Mouse (Mus musculus) kidney, adult 2 months (tissue): ENCODE measurements around the gene Snx29.

ENCODE experiments used
- CTCF ChIP-seq: fragments of 200-500 bp; conservative IDR thresholded peaks from 2 replicates; pipeline ENCODE4 v1.5.1; 2011; ENCODE audit warnings: low read depth, mild to moderate bottlenecking, control low read depth, low read length, moderate library complexity, mixed read lengths; ENCODE audit not compliant: insufficient read depth, insufficient read length
- POLR2A ChIP-seq: fragments of 200-500 bp; IDR thresholded peaks from one replicate; pipeline ENCODE4 v1.6.1; 2011; ENCODE audit warnings: low read depth, low read length, control low read depth

DNA sequence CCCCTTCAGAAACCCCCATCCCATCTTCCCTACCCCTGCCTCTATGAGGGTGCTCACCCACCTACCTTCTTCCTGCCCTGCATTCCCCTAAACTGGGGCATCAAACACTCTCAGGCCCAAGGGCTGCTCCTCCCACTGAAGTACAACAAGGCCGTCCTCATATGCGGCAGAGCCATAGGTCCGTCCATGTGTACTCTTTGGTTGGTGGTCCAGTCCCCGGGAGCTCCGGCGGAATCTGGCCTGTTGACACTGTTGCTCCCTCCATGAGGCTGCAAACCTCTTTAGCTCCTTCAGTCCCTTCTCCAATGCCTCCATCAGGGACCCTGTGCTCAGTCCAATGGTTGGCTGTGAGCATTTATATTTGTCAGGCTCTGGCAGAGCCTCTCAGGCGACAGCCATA is 219.1 kb downstream of the Snx29 start:
- TF ChIP-seq CTCF (no peak), POLR2A (no peak)
